Mouse (Mus musculus) megakaryocyte, embryonic 14.5 days (primary cell): ENCODE results near the gene Tex29. TPM values are rescaled to one million over a fixed set of nuclear protein-coding genes. Genes with fewer than 3 reads are reported as not detected.
"Not testable (repeated sequence)": the region's sequence is repeated elsewhere in the genome, so short reads cannot be mapped to it uniquely, and the experiment has no call there.

Experiments used
- H3K27me3 ChIP-seq: replicated peaks from 2 replicates; pipeline ENCODE3; 2012; ENCODE audit warnings: inconsistent platforms
- H3K36me3 ChIP-seq: replicated peaks from 2 replicates; pipeline ENCODE3; 2012; ENCODE audit warnings: low read length, inconsistent platforms, mixed read lengths
- H3K4me1 ChIP-seq: 2 replicates; pipeline ENCODE4 v1.6.1; 2012; ENCODE audit warnings: inconsistent platforms
- H3K4me3 ChIP-seq: replicated peaks from 2 replicates; pipeline ENCODE3; 2012; ENCODE audit warnings: moderate library complexity, mild to moderate bottlenecking, inconsistent platforms
- H3K9me3 ChIP-seq: 2 replicates; pipeline ENCODE4 v1.6.1; 2012; ENCODE audit warnings: inconsistent platforms
- FLI1 ChIP-seq: IDR thresholded peaks from 2 replicates; pipeline ENCODE4 v1.6.1; 2012; ENCODE audit warnings: low read length, inconsistent platforms, mixed read lengths
- GATA1 ChIP-seq: IDR thresholded peaks from 3 replicates; pipeline ENCODE4 v1.6.1; 2012; ENCODE audit warnings: mixed read lengths, low read length, inconsistent platforms, borderline replicate concordance
- polyA plus RNA-seq: library from polyadenylated mRNA; stranded (reverse); fragments of >175 nt; gene quantifications from 2 replicates; pipeline ENCODE4 v1.2.3, GENCODE M21; 2012; ENCODE audit warnings: low replicate concordance; ENCODE audit not compliant: insufficient read depth

Gene Tex29
- polyA plus RNA-seq, 1 experiment, result not detected

- TF ChIP-seq GATA1 (no peak), FLI1 (no peak)
- Histone ChIP-seq H3K27me3 (peaks cover 20% of the 10 kb centered on the region), H3K36me3 (no peaks in the 10 kb centered on the region), H3K4me1 (no peaks in the 10 kb centered on the region), H3K4me3 (no peak overlapping the region), H3K9me3 (no peaks in the 10 kb centered on the region)
Observed at GRCm38 (mm10) chr8:11846807-11847206, 6.5 kb downstream of the Tex29 start.

GRCm38 (mm10) chr8:11867832-11868231 is 27.6 kb downstream of the Tex29 start:
- peaks cover 9% of the 10 kb centered on the region for H3K27me3 ChIP-seq
- no peaks in the 10 kb centered on the region for H3K4me1 ChIP-seq
- TF ChIP-seq GATA1 (no peak), FLI1 (no peak)
- H3K9me3 ChIP-seq, result peaks cover 53% of the 10 kb centered on the region
- no peaks in the 10 kb centered on the region for H3K36me3 ChIP-seq
- H3K4me3 ChIP-seq, result no peak overlapping the region

GRCm38 (mm10) chr8:11874227-11874626 is 34.0 kb downstream of the Tex29 start:
- not testable (repeated sequence) for H3K36me3 ChIP-seq

GRCm38 (mm10) chr8:11884646-11885045 is 44.4 kb downstream of the Tex29 start:
- Histone ChIP-seq H3K27me3 (peaks cover 11% of the 10 kb centered on the region), H3K9me3 (peaks cover 7% of the 10 kb centered on the region), H3K4me1 (peaks cover 3% of the 10 kb centered on the region; the same call in 1 of the 2 replicates), H3K36me3 (no peaks in the 10 kb centered on the region), H3K4me3 (no peak overlapping the region)
- TF ChIP-seq FLI1 (no peak), GATA1 (no peak)

More at GRCm38 (mm10) chr8:11874227-11874626, 34.0 kb downstream of the Tex29 start:
- H3K9me3 ChIP-seq, result peaks cover 31% of the 10 kb centered on the region
- not testable (repeated sequence) for H3K27me3 ChIP-seq, H3K4me1 ChIP-seq, H3K4me3 ChIP-seq

- peaks cover 7% of the 10 kb centered on the region for H3K9me3 ChIP-seq
- H3K4me1 ChIP-seq, result peaks cover 3% of the 10 kb centered on the region; the same call in 1 of the 2 replicates
- no peak overlapping the region for H3K4me3 ChIP-seq
- H3K36me3 ChIP-seq, result no peaks in the 10 kb centered on the region
- TF ChIP-seq GATA1, result no peak
- no peak for TF ChIP-seq FLI1
- H3K27me3 ChIP-seq, result peaks cover 11% of the 10 kb centered on the region
Observed at GRCm38 (mm10) chr8:11885881-11886699, 45.8 kb downstream of the Tex29 start.

GRCm38 (mm10) chr8:11886824-11887223 is 46.5 kb downstream of the Tex29 start:
- peaks cover 11% of the 10 kb centered on the region for H3K27me3 ChIP-seq

GRCm38 (mm10) chr8:11889156-11890018 is 49.1 kb downstream of the Tex29 start:
- Histone ChIP-seq H3K4me3 (peak overlapping the region; percentile 4), H3K4me1 (peaks cover 3% of the 10 kb centered on the region; the same call in 1 of the 2 replicates), H3K27me3 (peaks cover 12% of the 10 kb centered on the region), H3K36me3 (no peaks in the 10 kb centered on the region), H3K9me3 (no peaks in the 10 kb centered on the region)
- TF ChIP-seq FLI1, result no peak
- no peak for TF ChIP-seq GATA1

More at GRCm38 (mm10) chr8:11886824-11887223, 46.5 kb downstream of the Tex29 start:
- H3K36me3 ChIP-seq, result no peaks in the 10 kb centered on the region
- no peak overlapping the region for H3K4me3 ChIP-seq
- TF ChIP-seq GATA1 (no peak), FLI1 (no peak)
- peaks cover 7% of the 10 kb centered on the region for H3K9me3 ChIP-seq
- H3K4me1 ChIP-seq, result peaks cover 3% of the 10 kb centered on the region; the same call in 1 of the 2 replicates

GRCm38 (mm10) chr8:11892756-11893155 is 52.5 kb downstream of the Tex29 start:
- H3K36me3 ChIP-seq, result no peaks in the 10 kb centered on the region
- no peak overlapping the region for H3K4me3 ChIP-seq
- peaks cover 16% of the 10 kb centered on the region for H3K27me3 ChIP-seq
- TF ChIP-seq GATA1 (no peak), FLI1 (no peak)
- peaks cover 3% of the 10 kb centered on the region; the same call in 1 of the 2 replicates for H3K4me1 ChIP-seq
- H3K9me3 ChIP-seq, result no peaks in the 10 kb centered on the region

GRCm38 (mm10) chr8:11896022-11896662 is 55.9 kb downstream of the Tex29 start:
- no peaks in the 10 kb centered on the region for H3K9me3 ChIP-seq
- H3K4me1 ChIP-seq, result no peaks in the 10 kb centered on the region
- no peak overlapping the region for H3K4me3 ChIP-seq
- H3K36me3 ChIP-seq, result no peaks in the 10 kb centered on the region
- TF ChIP-seq GATA1, result no peak
- no peak for TF ChIP-seq FLI1
- peaks cover 37% of the 10 kb centered on the region for H3K27me3 ChIP-seq

GRCm38 (mm10) chr8:11896677-11897076 is 56.4 kb downstream of the Tex29 start:
- no peak overlapping the region for H3K4me3 ChIP-seq
- H3K36me3 ChIP-seq, result no peaks in the 10 kb centered on the region
- TF ChIP-seq GATA1, result no peak
- no peak for TF ChIP-seq FLI1
- no peaks in the 10 kb centered on the region for H3K9me3 ChIP-seq
- peaks cover 38% of the 10 kb centered on the region for H3K27me3 ChIP-seq
- H3K4me1 ChIP-seq, result no peaks in the 10 kb centered on the region
